Mouse (Mus musculus) right cerebral cortex, postnatal 4 days (tissue): Measurements from ENCODE around the gene Gucy1b2.

Experiments
- DNase-seq: peaks from one replicate; pipeline ENCODE4 v3.0.0-alpha.2; 2022

The Gucy1b2 gene

DNA sequence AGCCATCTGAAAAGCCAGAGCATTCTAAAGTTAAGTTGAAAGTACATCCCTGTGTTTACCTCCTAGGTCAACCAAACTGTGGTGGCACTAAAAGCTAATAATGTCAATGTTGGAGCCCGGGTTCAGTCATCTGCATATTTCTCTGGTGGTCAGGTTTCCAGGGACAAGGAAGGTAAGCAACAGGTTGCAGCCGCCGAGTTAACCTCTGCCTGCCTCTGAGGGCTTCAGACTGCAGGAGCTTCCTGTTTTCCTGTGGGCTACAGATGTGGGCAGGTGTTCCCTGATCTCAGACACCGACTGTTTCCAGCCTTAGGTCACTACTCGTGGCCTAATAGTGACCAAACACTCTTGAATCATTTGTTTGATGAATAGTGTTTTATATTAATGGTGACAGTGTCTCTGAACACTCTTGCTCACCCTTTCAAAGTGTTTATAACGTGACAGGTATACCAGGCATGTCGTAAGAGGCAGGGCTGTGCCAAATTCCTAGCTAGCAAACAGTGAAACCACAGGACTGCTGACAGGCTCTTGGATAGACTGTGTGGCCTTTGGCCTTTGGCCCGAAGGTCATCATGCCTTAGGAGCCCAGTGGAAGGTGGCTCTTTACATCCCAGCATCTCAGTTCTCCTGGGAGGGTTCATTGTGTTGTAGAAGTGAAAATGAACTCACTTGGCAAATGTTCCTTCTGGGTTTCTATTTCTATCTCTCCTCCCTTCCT, 94.7 kb downstream of the Gucy1b2 start:
- no peak for DNase-seq

DNA sequence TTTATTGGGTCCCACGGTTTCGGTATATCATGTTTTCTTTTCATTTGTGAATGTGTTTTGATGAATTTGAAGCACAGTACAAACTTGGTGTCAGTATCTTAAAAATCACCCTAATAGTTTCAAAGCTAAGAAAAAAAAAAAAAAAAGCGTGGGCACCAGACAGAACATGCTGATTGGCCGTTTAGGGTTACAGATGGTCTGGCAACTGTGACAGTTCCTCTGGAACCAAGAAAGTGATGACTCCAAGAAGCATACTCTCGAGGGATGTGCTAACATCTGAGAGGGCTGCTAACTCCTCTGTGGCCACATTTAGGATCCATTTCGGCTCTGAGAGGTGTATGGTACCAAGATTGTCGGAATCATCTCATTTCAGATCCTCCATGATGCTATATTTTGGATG, 100.9 kb downstream of the Gucy1b2 start:
- no peak for DNase-seq

DNA sequence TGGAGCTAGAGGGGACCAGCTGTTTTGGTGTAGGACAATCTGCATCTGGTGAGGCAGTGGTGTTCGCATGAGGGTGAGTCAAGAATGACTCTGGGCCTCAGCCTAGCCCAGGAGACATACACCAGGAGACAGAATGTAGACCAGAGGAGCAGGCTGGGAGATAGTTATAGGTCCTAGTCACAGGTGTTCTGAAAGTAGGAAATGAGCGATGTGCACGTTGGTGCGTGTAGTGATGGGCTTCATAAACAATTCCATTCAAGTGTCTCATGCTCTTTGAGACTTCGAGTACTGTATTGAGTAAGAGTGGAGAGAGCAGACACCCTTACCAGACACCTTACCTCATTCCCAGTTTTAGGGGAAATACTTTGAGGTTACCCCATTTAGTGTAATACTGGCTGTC, 102.3 kb downstream of the Gucy1b2 start:
- DNase-seq = no peak

DNA sequence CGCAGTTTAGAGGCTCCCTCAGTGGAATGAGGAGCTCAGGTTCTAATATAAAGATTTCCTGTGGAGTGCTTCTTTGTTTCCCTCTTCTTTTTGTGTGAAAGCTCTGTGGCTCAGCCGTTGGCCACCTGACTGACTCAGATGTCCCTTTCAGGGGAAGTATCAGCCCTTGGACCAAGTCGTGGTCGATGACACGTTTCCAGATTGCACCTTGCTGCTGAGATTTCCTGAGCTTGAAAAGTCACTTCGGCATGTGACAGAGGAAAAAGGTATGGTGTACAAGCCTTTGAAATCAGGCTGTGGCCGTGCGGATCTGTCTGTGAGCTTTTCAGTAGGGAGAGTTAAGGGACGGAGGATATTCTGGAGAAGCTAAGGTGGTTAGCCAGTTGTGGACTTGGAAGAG, 102.7 kb downstream of the Gucy1b2 start:
- DNase-seq = no peak

DNA sequence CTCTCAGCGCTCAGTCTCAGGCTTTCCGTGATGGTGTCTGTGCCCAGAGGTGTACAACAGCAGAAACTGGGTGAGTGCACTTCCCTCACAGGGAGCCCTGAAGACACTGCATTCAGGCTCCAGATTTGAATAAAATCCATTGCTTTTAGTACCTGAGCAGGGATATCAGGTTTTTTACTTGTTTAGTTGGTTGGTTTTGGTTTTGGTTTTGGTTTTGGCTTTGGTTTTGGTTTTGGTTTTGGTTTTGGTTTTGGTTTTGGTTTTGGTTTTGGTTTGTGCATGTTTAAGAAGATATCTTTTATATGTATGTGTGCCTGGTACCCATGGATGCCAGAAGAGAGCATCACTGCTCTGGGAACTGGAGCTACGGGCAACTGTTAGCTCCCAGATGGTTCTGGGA, 105.2 kb downstream of the Gucy1b2 start:
- no peak for DNase-seq

DNA sequence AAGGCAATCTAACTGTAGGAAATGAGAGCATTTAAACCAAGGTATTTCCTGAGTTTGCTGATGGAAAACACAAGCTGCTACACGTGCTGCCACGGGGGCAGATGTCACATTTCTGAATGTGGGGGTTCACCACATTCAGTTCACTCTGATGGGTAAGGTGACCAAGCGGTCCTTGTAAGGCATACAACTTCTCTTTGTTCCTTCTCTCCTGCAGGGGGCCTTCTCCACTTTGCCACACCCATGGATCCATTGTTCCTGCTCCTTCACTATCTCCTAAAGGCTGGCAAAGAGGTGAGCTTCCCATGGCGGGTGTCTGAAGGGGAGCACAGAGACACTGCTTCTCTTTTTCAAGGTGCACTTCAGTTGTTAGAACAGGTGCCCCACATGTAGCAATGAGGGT, 105.9 kb downstream of the Gucy1b2 start:
- DNase-seq = no peak

DNA sequence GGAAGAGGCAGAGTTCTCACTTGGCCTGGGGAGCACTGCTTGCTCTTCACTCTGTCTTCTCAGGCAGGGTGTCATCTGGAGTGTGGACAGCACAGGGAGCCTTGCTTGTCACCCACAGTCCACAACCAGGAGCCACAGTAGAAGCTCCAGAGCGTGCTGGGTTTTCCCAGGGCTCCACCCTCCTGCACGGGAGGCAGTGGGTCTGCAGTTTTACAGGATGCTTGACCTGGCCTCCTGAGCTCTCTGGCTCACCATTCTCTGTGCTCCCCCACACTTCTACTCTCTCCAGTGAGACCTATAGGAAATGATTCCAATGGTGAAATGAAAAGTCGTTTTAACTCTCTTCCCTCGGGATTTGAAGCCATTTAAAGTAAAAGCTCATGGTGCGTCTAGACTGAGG, 106.3 kb downstream of the Gucy1b2 start:
- DNase-seq = no peak

DNA sequence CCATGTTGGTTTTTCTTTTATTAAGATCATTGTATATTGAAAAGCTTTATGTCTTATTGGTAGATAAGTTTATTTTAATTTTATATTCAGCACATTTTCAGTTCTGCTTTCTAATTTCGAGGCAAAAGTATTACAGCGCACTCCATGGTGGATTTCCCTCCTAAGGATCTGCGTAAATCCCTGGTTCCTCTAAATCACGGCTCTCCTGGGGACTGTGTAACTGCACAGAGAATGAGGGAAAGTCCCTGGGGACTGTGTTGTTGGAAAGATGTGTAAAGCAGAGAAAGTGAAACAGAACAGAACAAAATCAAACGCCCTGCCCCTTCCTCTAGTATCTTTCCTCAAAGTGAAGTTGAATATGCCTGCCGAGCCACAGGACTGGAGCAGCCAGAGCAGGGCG, 109.0 kb downstream of the Gucy1b2 start:
- DNase-seq = no peak

DNA sequence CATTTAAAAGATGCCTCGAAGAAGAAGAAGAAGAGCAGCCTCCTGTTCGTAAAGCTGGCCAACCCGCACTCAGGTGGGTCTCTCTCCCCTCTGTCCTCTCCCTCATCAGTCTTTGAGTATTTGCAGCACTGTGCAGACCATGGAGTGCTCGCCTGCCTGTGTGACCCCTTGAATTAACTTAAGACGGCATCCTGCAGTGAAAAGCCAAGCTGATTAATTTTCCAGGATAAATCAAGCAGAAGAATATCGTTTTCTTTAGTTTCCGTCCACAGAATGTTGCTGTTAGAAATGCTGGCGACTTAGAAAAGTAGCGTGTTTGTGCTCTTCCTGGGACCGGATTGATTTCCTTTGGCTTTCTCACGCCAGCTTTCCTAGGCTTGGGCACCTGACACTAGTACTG, 109.5 kb downstream of the Gucy1b2 start:
- no peak for DNase-seq
